Mouse (Mus musculus): Measurements from ENCODE around the gene Ror1. TPM values are rescaled to one million over a fixed set of nuclear protein-coding genes. Genes with fewer than 3 reads are reported as not detected.

The Ror1 gene
- total and polyA plus RNA-seq, 3 experiments: 1.4 to 6.4 (median 4.4) TPM

DNA sequence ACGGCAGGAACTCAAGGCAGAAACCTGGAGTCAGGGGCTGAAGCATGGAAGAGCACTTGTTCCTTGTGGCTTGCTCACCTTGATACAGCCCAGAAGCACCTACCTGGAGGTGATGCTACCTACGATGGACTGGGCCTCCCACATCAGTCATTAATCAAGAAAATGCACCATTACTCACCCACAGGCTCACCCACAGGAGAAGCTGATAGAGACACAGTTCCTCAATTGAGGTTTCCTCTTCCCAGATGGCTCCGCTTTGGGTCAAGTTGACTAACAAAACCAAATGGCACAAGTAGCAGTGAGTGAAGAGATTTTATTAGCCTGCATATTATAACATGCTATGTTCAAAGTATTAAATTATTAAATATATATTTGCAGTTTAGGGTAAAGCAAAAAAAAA, 392.9 kb downstream of the Ror1 start:
- DNase-seq: no peak

Other genes starting within 250 kb of the Ror1 start
- gene Pgm1, start 166.4 kb upstream of the Ror1 start, total RNA-seq (2021): 100 to 1,000 TPM in 1 of 2 experiments, 10 to 100 TPM in 1; 94.2 to 103 TPM
- gene Pgm1, start 166.4 kb upstream of the Ror1 start, polyA plus RNA-seq (2012; rRNA removed): 52.7 and 56.6 TPM in 2 replicates
- gene Itgb3bp, start 166.0 kb upstream of the Ror1 start, total RNA-seq (2021): 1 to 10 TPM; 5.8 to 6.4 TPM
- gene Itgb3bp, start 166.0 kb upstream of the Ror1 start, polyA plus RNA-seq (2012; rRNA removed): 0.30 and 0.42 TPM in 2 replicates

Data from adrenal gland, adult 2 months (tissue).